Comparison of ENCODE assay signal across 8 mouse cellular contexts in the genomic region with DNA sequence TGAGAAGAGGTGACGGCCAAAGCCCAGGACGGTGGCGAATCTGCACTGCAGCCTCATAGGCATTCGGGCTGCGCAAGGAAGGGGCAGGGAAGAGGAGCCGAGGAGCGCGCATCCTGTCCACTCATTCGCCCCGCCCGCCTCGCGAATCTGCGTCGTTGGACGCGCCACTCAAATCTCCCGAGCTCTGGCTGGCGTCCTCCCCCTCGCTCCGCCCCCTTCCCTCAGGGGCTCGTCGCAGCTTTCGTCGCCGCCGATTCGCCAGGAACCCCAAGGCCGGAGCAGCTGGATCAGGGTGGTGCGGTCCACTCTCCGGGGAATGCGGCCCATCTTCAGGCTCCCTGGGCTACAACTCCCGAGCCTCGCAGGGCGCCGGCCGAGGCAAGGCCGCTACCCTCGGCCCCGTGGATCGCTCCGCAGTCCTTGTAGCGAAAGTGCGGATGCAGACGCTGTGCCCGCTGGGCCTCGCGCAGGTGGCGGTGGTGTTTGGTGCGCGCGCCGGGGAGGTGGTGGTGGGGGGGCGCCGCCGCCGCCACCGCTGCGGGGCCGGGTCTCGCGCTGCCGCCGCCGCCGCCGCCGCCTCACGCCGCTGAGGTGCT. TPM values are rescaled to one million over a fixed set of nuclear protein-coding genes. Genes with fewer than 3 reads are reported as not detected.
DNase-seq lines count a peak whose midpoint lies in the region; ATAC-seq and TF ChIP-seq lines count a peak whose summit lies in the region.

No protein-coding gene starts in this region.

- H3K27me3 ChIP-seq in Patski = no peaks in the 10 kb centered on the region
- H3K27me3 ChIP-seq in hindbrain, embryonic 15.5 days = no peaks in the 10 kb centered on the region

- in situ Hi-C loops in Patski (cut with MboI; ENCODE audit: low pct_unique_long_range_greater_than_20kb) = loop anchor here (5.0 kb wide), 1 partner anchor 160 kb away; no protein-coding TSS in a partner anchor

- peaks cover 22% of the 10 kb centered on the region for H3K4me1 ChIP-seq in hindbrain, embryonic 15.5 days (replicated peaks)

- under 1% methylated on average over 62 of the region's 70 CpGs for WGBS in hindbrain, embryonic 15.5 days

- DNase-seq in Patski (ENCODE audit: low read depth, low spot score) = peak; percentile 68
- peak; percentile 98 to 99 for DNase-seq in cerebellum, postnatal 14 days
- DNase-seq in frontal cortex, postnatal 25 days (ENCODE audit: low spot score in 2 of 2) = peak; percentile 93 to 94
- DNase-seq in left cerebral cortex, adult 11 months (ENCODE audit: low spot score) = peak; percentile 94
- DNase-seq in lung, postnatal 4 days = peak; percentile 97 to 98
- DNase-seq in retina, postnatal 7 days (ENCODE audit: low read depth, low spot score) = peak; percentile 97
- peak; percentile 94 for DNase-seq in urinary bladder, adult 2 months (ENCODE audit: low spot score)

- H3K27ac ChIP-seq in hindbrain, embryonic 15.5 days (replicated peaks) = peak overlapping the region; percentile 96

- peak overlapping the region; percentile 91 for H3K9ac ChIP-seq in hindbrain, embryonic 15.5 days

- peak; percentile 83 for ATAC-seq in Patski
- peak; percentile 92 for ATAC-seq in hindbrain, embryonic 15.5 days (ENCODE audit: low FRiP score, low read depth)

- no peaks in the 10 kb centered on the region for H3K9me3 ChIP-seq in hindbrain, embryonic 15.5 days

- CTCF ChIA-PET in Patski (lab: Charles Lee) = no interaction called here

- peaks cover 33% of the 10 kb centered on the region for H3K36me3 ChIP-seq in hindbrain, embryonic 15.5 days

- H3K4me3 ChIP-seq in hindbrain, embryonic 15.5 days = peak overlapping the region; percentile 92

- H3K4me2 ChIP-seq in hindbrain, embryonic 15.5 days = peak overlapping the region; percentile 69

- POLR2A ChIA-PET in Patski (lab: Charles Lee) = interaction anchor here (0.7 to 1.5 kb wide), 4 partner anchors 8 to 69 kb away, joined by 3 to 5 read pairs (median 4); a partner anchor contains a TSS

- TF ChIP-seq CTCF in Patski (IDR thresholded peaks at IDR 0.05) = no peak

RNA-seq across cellular contexts. Expression of a gene that starts 0.5 kb away (rescaled TPM):
- polyA plus RNA-seq in Patski (2021) = 30.0 TPM
- polyA plus RNA-seq in hindbrain, embryonic 15.5 days (2015; fragmentation: Nextera tagmentation; extraction: Ambion mirVana) = 20.0 and 20.1 TPM in 2 replicates
- polyA plus RNA-seq in urinary bladder, adult 2 months (2012; rRNA removed) = 4.8 and 13.9 TPM in 2 replicates

RNA-seq across cellular contexts. Expression of a gene that starts 7.4 kb away (rescaled TPM):
- polyA plus RNA-seq in Patski (2021) = 25.8 TPM
- polyA plus RNA-seq in hindbrain, embryonic 15.5 days (2015; fragmentation: Nextera tagmentation; extraction: Ambion mirVana) = 9.2 and 10.4 TPM in 2 replicates
- 36.0 and 42.3 TPM in 2 replicates for polyA plus RNA-seq in urinary bladder, adult 2 months (2012; rRNA removed)

RNA-seq across cellular contexts. Expression of a gene that starts 8.4 kb away (rescaled TPM):
- 4.5 TPM for polyA plus RNA-seq in Patski (2021)
- not detected in 2 replicates for polyA plus RNA-seq in hindbrain, embryonic 15.5 days (2015; fragmentation: Nextera tagmentation; extraction: Ambion mirVana)
- 0.21 TPM in 1 of 2 replicates, not detected in the other for polyA plus RNA-seq in urinary bladder, adult 2 months (2012; rRNA removed)

RNA-seq across cellular contexts. Expression of a gene that starts 23.4 kb away (rescaled TPM):
- 30.1 TPM for polyA plus RNA-seq in Patski (2021)
- polyA plus RNA-seq in hindbrain, embryonic 15.5 days (2015; fragmentation: Nextera tagmentation; extraction: Ambion mirVana) = 9.7 and 10.5 TPM in 2 replicates
- 65.7 and 77.6 TPM in 2 replicates for polyA plus RNA-seq in urinary bladder, adult 2 months (2012; rRNA removed)

RNA-seq across cellular contexts. Expression of a gene that starts 32.6 kb away (rescaled TPM):
- polyA plus RNA-seq in Patski (2021) = 38.6 TPM
- 10.0 and 10.5 TPM in 2 replicates for polyA plus RNA-seq in hindbrain, embryonic 15.5 days (2015; fragmentation: Nextera tagmentation; extraction: Ambion mirVana)
- polyA plus RNA-seq in urinary bladder, adult 2 months (2012; rRNA removed) = 14.5 and 15.5 TPM in 2 replicates

Comparison
In these comparisons a context has a peak if more than half of its experiments do, and no peak if none do; other contexts are left out.
1. Peak in every context shown above with its lines: DNase-seq, ATAC-seq, H3K4me3 ChIP-seq and H3K27ac ChIP-seq.